Mouse (Mus musculus) MEL (cell line): Measurements from ENCODE around the gene Cyp1a2. TPM values are rescaled to one million over a fixed set of nuclear protein-coding genes. Genes with fewer than 3 reads are reported as not detected.

ENCODE experiments used
- DNase-seq: peaks from one replicate; pipeline ENCODE4 v3.0.0; 2011; ENCODE audit warnings: low read depth, low spot score
- H3K27ac ChIP-seq: 2 replicates; pipeline ENCODE4 v1.5.1; 2012; ENCODE audit warnings: low read depth, mild to moderate bottlenecking, control low read depth, low read length, moderate library complexity; ENCODE audit not compliant: control insufficient read depth
- H3K27me3 ChIP-seq, 2 experiments: fragments of 150-350 bp in 1 of 2; sonication (generic) in 1 of 2; 2 replicates each; pipeline ENCODE4 v1.6.1; 2012; ENCODE audit warnings: low read length in 2 of 2, mild to moderate bottlenecking in 2 of 2, improper control_type of control experiment in 1 of 2, moderate library complexity in 1 of 2; ENCODE audit not compliant: insufficient read depth in 2 of 2, control insufficient read depth in 1 of 2
- H3K36me3 ChIP-seq, 2 experiments: 2 replicates each; pipeline ENCODE4 v1.6.1; 2012 to 2014; ENCODE audit warnings: low read length in 2 of 2, improper control_type of control experiment in 1 of 2, inconsistent platforms in 1 of 2, mild to moderate bottlenecking in 1 of 2; ENCODE audit not compliant: insufficient read depth in 2 of 2, control insufficient read depth in 1 of 2
- H3K4me1 ChIP-seq, 2 experiments: fragments of 150-350 bp in 1 of 2; sonication (generic) in 1 of 2; 2 replicates each; pipeline ENCODE4 v1.6.1; 2012; ENCODE audit warnings: low read length in 2 of 2, improper control_type of control experiment in 1 of 2, mild to moderate bottlenecking in 1 of 2; ENCODE audit not compliant: insufficient read depth in 2 of 2, control insufficient read depth in 1 of 2
- H3K4me3 ChIP-seq, 2 experiments: fragments of 150-350 bp in 1 of 2; sonication (generic) in 1 of 2; 2 replicates each; pipeline ENCODE4 v1.5.1; 2012; ENCODE audit warnings: low read depth in 2 of 2, low read length in 2 of 2, mild to moderate bottlenecking in 2 of 2, moderate library complexity in 2 of 2, control low read depth in 1 of 2, improper control_type of control experiment in 1 of 2; ENCODE audit not compliant: control insufficient read depth in 1 of 2, insufficient read depth in 1 of 2
- H3K79me2 ChIP-seq: 2 replicates; pipeline ENCODE4 v1.6.1; 2012; ENCODE audit warnings: mild to moderate bottlenecking, low read length, moderate library complexity; ENCODE audit not compliant: control insufficient read depth, poor library complexity, insufficient read depth
- H3K9ac ChIP-seq: 2 replicates; pipeline ENCODE4 v1.6.1; 2012; ENCODE audit warnings: low read depth, mild to moderate bottlenecking, control low read depth, low read length, moderate library complexity; ENCODE audit not compliant: control insufficient read depth, poor library complexity, severe bottlenecking
- H3K9me3 ChIP-seq: fragments of 150-350 bp; sonication (generic); replicated peaks from 2 replicates; pipeline ENCODE4 v1.6.1; 2012; ENCODE audit warnings: mild to moderate bottlenecking, low read length, improper control_type of control experiment, moderate library complexity; ENCODE audit not compliant: insufficient read depth
- CHD1 ChIP-seq: IDR thresholded peaks from 2 replicates; pipeline ENCODE4 v1.6.1; 2012; ENCODE audit warnings: low read depth, mild to moderate bottlenecking, inconsistent platforms, low read length, improper control_type of control experiment
- E2F4 ChIP-seq: IDR thresholded peaks from 2 replicates; pipeline ENCODE4 v1.6.1; 2011; ENCODE audit warnings: low read depth, low read length, improper control_type of control experiment, borderline replicate concordance
- ETS1 ChIP-seq: IDR thresholded peaks from 2 replicates; pipeline ENCODE4 v1.6.1; 2012; ENCODE audit warnings: low read depth, mild to moderate bottlenecking, inconsistent platforms, low read length, improper control_type of control experiment, moderate library complexity
- GABPA ChIP-seq: IDR thresholded peaks from 2 replicates; pipeline ENCODE4 v1.6.1; 2012; ENCODE audit warnings: low read depth, mild to moderate bottlenecking, inconsistent platforms, low read length, improper control_type of control experiment, moderate library complexity
- GATA1 ChIP-seq: IDR thresholded peaks from 2 replicates; pipeline ENCODE4 v1.6.1; 2011; ENCODE audit warnings: low read depth, low read length, improper control_type of control experiment
- JUND ChIP-seq: IDR thresholded peaks from 2 replicates; pipeline ENCODE4 v1.6.1; 2011; ENCODE audit warnings: low read depth, mild to moderate bottlenecking, improper control_type of control experiment, low read length
- KAT2A ChIP-seq: conservative IDR thresholded peaks from 2 replicates; pipeline ENCODE4 v1.6.1; 2012; ENCODE audit warnings: low read depth, low read length, improper control_type of control experiment, inconsistent platforms
- MEF2A ChIP-seq: IDR thresholded peaks from 2 replicates; pipeline ENCODE4 v1.6.1; 2014; ENCODE audit warnings: low read depth, mild to moderate bottlenecking, inconsistent platforms, low read length, improper control_type of control experiment; ENCODE audit not compliant: poor library complexity, insufficient replicate concordance, severe bottlenecking; ENCODE audit errors: extremely low read depth
- MYB ChIP-seq: IDR thresholded peaks from 2 replicates; pipeline ENCODE4 v1.6.1; 2011; ENCODE audit warnings: mild to moderate bottlenecking, low read depth, low read length, improper control_type of control experiment
- MYC ChIP-seq: IDR thresholded peaks from 2 replicates; pipeline ENCODE4 v1.6.1; 2011; ENCODE audit warnings: low read depth, mild to moderate bottlenecking, low read length, improper control_type of control experiment, moderate library complexity
- NELFE ChIP-seq: IDR thresholded peaks from 2 replicates; pipeline ENCODE4 v1.6.1; 2011; ENCODE audit warnings: low read depth, low read length, improper control_type of control experiment
- NRF1 ChIP-seq: IDR thresholded peaks from 2 replicates; pipeline ENCODE4 v1.6.1; 2014; ENCODE audit warnings: low read depth, mild to moderate bottlenecking, inconsistent platforms, low read length, improper control_type of control experiment, moderate library complexity; ENCODE audit not compliant: poor library complexity, insufficient read depth, severe bottlenecking
- POLR2AphosphoS2 ChIP-seq: IDR thresholded peaks from 2 replicates; pipeline ENCODE4 v1.6.1; 2011; ENCODE audit warnings: low read length, improper control_type of control experiment
- RCOR1 ChIP-seq: IDR thresholded peaks from 2 replicates; pipeline ENCODE4 v1.6.1; 2012; ENCODE audit warnings: low read depth, mild to moderate bottlenecking, inconsistent platforms, low read length, improper control_type of control experiment
- TAL1 ChIP-seq: IDR thresholded peaks from 2 replicates; pipeline ENCODE4 v1.6.1; 2012; ENCODE audit warnings: mild to moderate bottlenecking, inconsistent platforms, low read length, moderate library complexity, mixed read lengths
- TBP ChIP-seq: IDR thresholded peaks from 2 replicates; pipeline ENCODE4 v1.8.0; 2011; ENCODE audit warnings: low read depth, low read length, improper control_type of control experiment
- TCF12 ChIP-seq: IDR thresholded peaks from 2 replicates; pipeline ENCODE4 v1.6.1; 2014; ENCODE audit warnings: low read depth, mild to moderate bottlenecking, inconsistent platforms, low read length, improper control_type of control experiment, moderate library complexity
- UBTF ChIP-seq: IDR thresholded peaks from 2 replicates; pipeline ENCODE4 v1.6.1; 2012; ENCODE audit warnings: low read depth, mild to moderate bottlenecking, inconsistent platforms, low read length, improper control_type of control experiment, moderate library complexity, borderline replicate concordance; ENCODE audit not compliant: insufficient read depth
- USF1 ChIP-seq: IDR thresholded peaks from 2 replicates; pipeline ENCODE4 v1.6.1; 2014; ENCODE audit warnings: low read depth, mild to moderate bottlenecking, inconsistent platforms, low read length, improper control_type of control experiment, moderate library complexity
- ZC3H11A ChIP-seq: IDR thresholded peaks from 2 replicates; pipeline ENCODE4 v1.6.1; 2012; ENCODE audit warnings: low read depth, mild to moderate bottlenecking, inconsistent platforms, low read length, improper control_type of control experiment
- ZMIZ1 ChIP-seq: IDR thresholded peaks from 2 replicates; pipeline ENCODE4 v1.6.1; 2012; ENCODE audit warnings: low read depth, mild to moderate bottlenecking, inconsistent platforms, low read length, improper control_type of control experiment, moderate library complexity
- ZNF384 ChIP-seq: IDR thresholded peaks from 2 replicates; pipeline ENCODE4 v1.6.1; 2012; ENCODE audit warnings: low read depth, mild to moderate bottlenecking, inconsistent platforms, low read length, improper control_type of control experiment
- polyA plus RNA-seq, 2 experiments: library from polyadenylated mRNA; stranded (reverse) in 1 of 2; unstranded in 1 of 2; fragments of >175 nt in 1 of 2; fragments of >200 nt in 1 of 2; gene quantifications; 2 replicates each; pipeline versions ENCODE4 v1.2.1 to v1.2.4; 2012; ENCODE audit warnings: low replicate concordance in 2 of 2, low read depth in 1 of 2; ENCODE audit not compliant: insufficient read length in 2 of 2, insufficient read depth in 1 of 2, missing spikeins in 1 of 2
- total RNA-seq: library from RNA; depleted of rRNA; stranded (reverse); fragments of 300-350 nt; gene quantifications from 2 replicates; pipeline ENCODE4 v1.2.3, GENCODE M21; 2012

Cyp1a2 gene
- total and polyA plus RNA-seq, 3 experiments: not detected

DNA sequence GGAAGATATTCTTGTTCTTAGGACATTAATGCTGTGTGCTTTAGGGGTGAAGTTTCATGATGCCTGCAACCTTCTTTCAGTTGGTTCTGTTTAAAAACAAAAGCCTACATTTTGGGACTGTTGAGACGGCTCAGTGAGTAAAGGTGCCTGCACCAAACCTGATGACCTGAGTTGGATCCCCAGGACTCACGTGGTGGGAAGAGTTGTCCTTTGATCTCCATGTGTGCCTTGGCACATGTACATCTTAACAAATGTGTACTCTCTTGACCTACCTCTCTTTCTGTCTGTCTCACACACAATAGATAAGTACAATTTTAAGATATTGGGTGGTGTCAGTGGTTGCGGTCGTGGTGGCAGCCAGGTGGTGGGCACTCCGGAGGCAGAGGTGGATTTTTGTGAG is 2.5 kb upstream of the Cyp1a2 start:
- Histone ChIP-seq H3K9me3 (no peaks in the 10 kb centered on the region), H3K27ac (no peak overlapping the region), H3K9ac (no peak overlapping the region), H3K4me3 (no peak overlapping the region), H3K4me1 (no peaks in the 10 kb centered on the region), H3K36me3 (no peaks in the 10 kb centered on the region), H3K27me3 (peaks cover 6 to 14% of the 10 kb centered on the region in 2 experiments), H3K79me2 (no peaks in the 10 kb centered on the region)
- DNase-seq: no peak
- TF ChIP-seq USF1 (no peak), NELFE (no peak), ETS1 (no peak), ZC3H11A (no peak), TAL1 (no peak), TBP (no peak), UBTF (no peak), GATA1 (no peak), TCF12 (no peak), JUND (no peak), RCOR1 (no peak), MEF2A (no peak), POLR2AphosphoS2 (no peak), ZNF384 (no peak), ZMIZ1 (no peak), MYB (no peak), CHD1 (no peak), KAT2A (no peak)

DNA sequence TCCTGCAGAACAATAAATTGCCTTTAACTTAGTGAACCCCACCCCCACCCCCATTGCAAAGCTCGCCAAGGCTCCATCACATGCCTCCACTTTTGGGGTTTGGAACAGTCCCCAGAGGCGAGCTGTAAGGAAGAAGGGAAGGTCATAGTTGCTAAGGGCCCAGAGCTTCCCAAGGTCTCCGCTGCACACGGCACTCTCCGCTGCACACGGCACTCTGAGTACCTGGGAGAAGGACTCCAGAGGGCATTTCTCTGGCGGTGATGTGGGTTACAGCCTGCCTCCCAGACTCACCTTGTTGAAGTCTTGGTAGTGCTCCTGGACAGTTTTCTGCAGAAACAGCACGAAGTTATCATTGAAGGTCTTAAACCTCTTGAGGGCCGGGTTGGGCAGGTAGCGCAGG is 2.1 kb downstream of the Cyp1a2 start:
- DNase-seq: no peak
- TF ChIP-seq POLR2AphosphoS2: no peak
- TF ChIP-seq MYC: no peak
- TF ChIP-seq TCF12: no peak
- no peak for TF ChIP-seq NRF1
- TF ChIP-seq GABPA: no peak
- TF ChIP-seq E2F4: no peak
- H3K9ac ChIP-seq: no peak overlapping the region
- H3K27me3 ChIP-seq: peaks cover 11 to 26% of the 10 kb centered on the region in 2 experiments
- no peaks in the 10 kb centered on the region for H3K4me1 ChIP-seq
- no peak overlapping the region for H3K4me3 ChIP-seq
- H3K36me3 ChIP-seq: no peaks in the 10 kb centered on the region
- no peaks in the 10 kb centered on the region for H3K79me2 ChIP-seq
- H3K27ac ChIP-seq: no peak overlapping the region
- no peaks in the 10 kb centered on the region for H3K9me3 ChIP-seq
